ENCODE assay signal across 8 mouse cellular contexts in genomic region chr17:27555075-27555511, GRCm38 (mm10). TPM values are rescaled to one million over a fixed set of nuclear protein-coding genes. Genes with fewer than 3 reads are reported as not detected.
DNase-seq lines count a peak whose midpoint lies in the region; ATAC-seq lines count a peak whose summit lies in the region.

No protein-coding gene starts in this region.

- ATAC-seq in heart, embryonic 13.5 days (ENCODE audit: extremely low read depth, insufficient number of reproducible peaks, low FRiP score, low TSS enrichment) = no peak
- ATAC-seq in limb, embryonic 12.5 days (ENCODE audit: insufficient number of reproducible peaks, insufficient read depth, low FRiP score, low TSS enrichment, low read depth) = peak; percentile 23
- ATAC-seq in midbrain, embryonic 11.5 days (ENCODE audit: low FRiP score) = peak; percentile 53
- peak; percentile 63 for ATAC-seq in stomach, embryonic 15.5 days (ENCODE audit: insufficient read depth, low FRiP score, low read depth)

- intact Hi-C loops in left cerebral cortex, postnatal 4 days (cut with DNase I) = no loop called here

- peaks cover 3% of the 10 kb centered on the region for H3K36me3 ChIP-seq in heart, embryonic 13.5 days
- peaks cover 3% of the 10 kb centered on the region for H3K36me3 ChIP-seq in limb, embryonic 12.5 days
- H3K36me3 ChIP-seq in midbrain, embryonic 11.5 days (ENCODE audit: control insufficient read depth, insufficient read depth, low read length) = no peaks in the 10 kb centered on the region
- H3K36me3 ChIP-seq in stomach, embryonic 15.5 days = no peaks in the 10 kb centered on the region

- no peaks in the 10 kb centered on the region for H3K27me3 ChIP-seq in heart, embryonic 13.5 days (replicated peaks)
- no peaks in the 10 kb centered on the region for H3K27me3 ChIP-seq in limb, embryonic 12.5 days
- H3K27me3 ChIP-seq in midbrain, embryonic 11.5 days (ENCODE audit: control insufficient read depth, insufficient read depth, low read length) = no peaks in the 10 kb centered on the region
- no peaks in the 10 kb centered on the region for H3K27me3 ChIP-seq in stomach, embryonic 15.5 days (replicated peaks)

- H3K9ac ChIP-seq in heart, embryonic 13.5 days = peak overlapping the region; percentile 84
- H3K9ac ChIP-seq in limb, embryonic 12.5 days (replicated peaks) = peak overlapping the region; percentile 96
- peak overlapping the region; percentile 94 for H3K9ac ChIP-seq in midbrain, embryonic 11.5 days (ENCODE audit: low read length)
- H3K9ac ChIP-seq in stomach, embryonic 15.5 days = peak overlapping the region; percentile 25

- peak overlapping the region; percentile 86 for H3K4me2 ChIP-seq in heart, embryonic 13.5 days
- H3K4me2 ChIP-seq in limb, embryonic 12.5 days = peak overlapping the region; percentile 91
- peak overlapping the region; percentile 76 for H3K4me2 ChIP-seq in midbrain, embryonic 11.5 days
- peak overlapping the region; percentile 88 for H3K4me2 ChIP-seq in stomach, embryonic 15.5 days

- peak overlapping the region; percentile 88 for H3K4me3 ChIP-seq in heart, embryonic 13.5 days
- H3K4me3 ChIP-seq in limb, embryonic 12.5 days (replicated peaks) = peak overlapping the region; percentile 92
- H3K4me3 ChIP-seq in midbrain, embryonic 11.5 days (ENCODE audit: low read depth, low read length) = peak overlapping the region; percentile 95
- peak overlapping the region; percentile 74 for H3K4me3 ChIP-seq in stomach, embryonic 15.5 days (replicated peaks)

- H3K27ac ChIP-seq in heart, embryonic 13.5 days (replicated peaks) = peak overlapping the region; percentile 97
- H3K27ac ChIP-seq in limb, embryonic 12.5 days = peak overlapping the region; percentile 99
- H3K27ac ChIP-seq in midbrain, embryonic 11.5 days (ENCODE audit: low read depth, low read length) = peak overlapping the region; percentile 95
- H3K27ac ChIP-seq in stomach, embryonic 15.5 days = peak overlapping the region; percentile 93

- H3K9me3 ChIP-seq in heart, embryonic 13.5 days = no peaks in the 10 kb centered on the region
- H3K9me3 ChIP-seq in limb, embryonic 12.5 days = no peaks in the 10 kb centered on the region
- H3K9me3 ChIP-seq in midbrain, embryonic 11.5 days (ENCODE audit: control insufficient read depth, low read length) = no peaks in the 10 kb centered on the region
- no peaks in the 10 kb centered on the region for H3K9me3 ChIP-seq in stomach, embryonic 15.5 days

- peaks cover 49% of the 10 kb centered on the region for H3K4me1 ChIP-seq in heart, embryonic 13.5 days
- H3K4me1 ChIP-seq in limb, embryonic 12.5 days (replicated peaks) = peaks cover 47% of the 10 kb centered on the region
- peaks cover 38% of the 10 kb centered on the region for H3K4me1 ChIP-seq in midbrain, embryonic 11.5 days (ENCODE audit: control insufficient read depth, insufficient read depth, low read length)
- peaks cover 33% of the 10 kb centered on the region for H3K4me1 ChIP-seq in stomach, embryonic 15.5 days

- 2% methylated on average over 38 of the region's 39 CpGs for WGBS in heart, embryonic 13.5 days
- WGBS in limb, embryonic 12.5 days = 1% methylated on average over 39 of the region's 39 CpGs
- WGBS in midbrain, embryonic 11.5 days = under 1% methylated on average over 36 of the region's 39 CpGs
- 3% methylated on average over 36 of the region's 39 CpGs for WGBS in stomach, embryonic 15.5 days

- peak; percentile 59 for DNase-seq in CD4-positive helper T cell, adult 2 months (ENCODE audit: low read depth, low spot score)
- DNase-seq in R1 (ENCODE audit: low read depth, low spot score) = peak; percentile 92
- DNase-seq in midbrain, embryonic 11.5 days (ENCODE audit: low spot score, missing footprints) = peak; percentile 98
- DNase-seq in left cerebral cortex, postnatal 4 days = no peak
- DNase-seq in layer of hippocampus, postnatal 25 days (ENCODE audit: extremely low spot score in 1 of 2, low spot score in 1 of 2) = no peak

RNA-seq across cellular contexts. Expression of gene Hmga1, which starts 1.2 kb away (rescaled TPM):
- polyA plus RNA-seq in heart, embryonic 13.5 days (2015; fragmentation: Nextera tagmentation; extraction: Ambion mirVana) = 153 and 160 TPM in 2 replicates
- 324 and 334 TPM in 2 replicates for polyA plus RNA-seq in limb, embryonic 12.5 days (2016; fragmentation: Nextera tagmentation; extraction: Ambion mirVana)
- polyA plus RNA-seq in midbrain, embryonic 11.5 days (2014; fragmentation: Nextera tagmentation; extraction: Ambion mirVana) = 354 and 406 TPM in 2 replicates
- polyA plus RNA-seq in stomach, embryonic 15.5 days (2015; fragmentation: Nextera tagmentation; extraction: Ambion mirVana) = 193 and 215 TPM in 2 replicates
- total RNA-seq in left cerebral cortex, postnatal 4 days (2021) = 10 to 100 TPM; 43.6 to 45.5 TPM
- 10 to 100 TPM; 33.6 to 35.7 TPM for total RNA-seq in layer of hippocampus, postnatal 25 days (2021)

RNA-seq across cellular contexts. Expression of gene AI413582, which starts 10.5 kb away (rescaled TPM):
- polyA plus RNA-seq in heart, embryonic 13.5 days (2015; fragmentation: Nextera tagmentation; extraction: Ambion mirVana) = 16.0 and 18.3 TPM in 2 replicates
- polyA plus RNA-seq in limb, embryonic 12.5 days (2016; fragmentation: Nextera tagmentation; extraction: Ambion mirVana) = 14.9 and 16.6 TPM in 2 replicates
- polyA plus RNA-seq in midbrain, embryonic 11.5 days (2014; fragmentation: Nextera tagmentation; extraction: Ambion mirVana) = 14.8 and 20.2 TPM in 2 replicates
- polyA plus RNA-seq in stomach, embryonic 15.5 days (2015; fragmentation: Nextera tagmentation; extraction: Ambion mirVana) = 23.6 and 33.1 TPM in 2 replicates
- 10 to 100 TPM; 61.2 to 61.6 TPM for total RNA-seq in left cerebral cortex, postnatal 4 days (2021)
- total RNA-seq in layer of hippocampus, postnatal 25 days (2021) = 10 to 100 TPM; 65.6 to 69.5 TPM

RNA-seq across cellular contexts. Expression of gene Grm4, which starts 33.9 kb away (rescaled TPM):
- 0.03 and 0.08 TPM in 2 replicates for polyA plus RNA-seq in heart, embryonic 13.5 days (2015; fragmentation: Nextera tagmentation; extraction: Ambion mirVana)
- 0.58 and 0.59 TPM in 2 replicates for polyA plus RNA-seq in limb, embryonic 12.5 days (2016; fragmentation: Nextera tagmentation; extraction: Ambion mirVana)
- 3.5 and 3.6 TPM in 2 replicates for polyA plus RNA-seq in midbrain, embryonic 11.5 days (2014; fragmentation: Nextera tagmentation; extraction: Ambion mirVana)
- 0.15 and 0.35 TPM in 2 replicates for polyA plus RNA-seq in stomach, embryonic 15.5 days (2015; fragmentation: Nextera tagmentation; extraction: Ambion mirVana)
- total RNA-seq in left cerebral cortex, postnatal 4 days (2021) = 10 to 100 TPM; 14.4 to 18.2 TPM
- 10 to 100 TPM; 10.3 to 12.2 TPM for total RNA-seq in layer of hippocampus, postnatal 25 days (2021)

Comparison
In these comparisons a context has a peak if more than half of its experiments do, and no peak if none do; other contexts are left out.
1. DNase-seq: peak in CD4-positive helper T cell, adult 2 months (single experiment), R1 (single experiment) and midbrain, embryonic 11.5 days (single experiment); none in left cerebral cortex, postnatal 4 days (single experiment) and layer of hippocampus, postnatal 25 days (0 of 2).
2. H3K9ac ChIP-seq: peak in every context shown above with its lines; median percentile 96 in limb, embryonic 12.5 days; 94 in midbrain, embryonic 11.5 days; 84 in heart, embryonic 13.5 days; 25 in stomach, embryonic 15.5 days.
3. Peak in every context shown above with its lines, with median percentiles within 50 percentile points of each other: H3K27ac ChIP-seq, H3K4me2 ChIP-seq and H3K4me3 ChIP-seq.